Mouse (Mus musculus) cortical plate, adult 2 months (tissue): ENCODE data around the gene Mcl1. TPM values are rescaled to one million over a fixed set of nuclear protein-coding genes. Genes with fewer than 3 reads are reported as not detected.

Experiments used
- H3K27ac ChIP-seq: fragments of 200-500 bp; 2 replicates; pipeline ENCODE4 v1.5.1; 2012; ENCODE audit warnings: low read length, control low read depth, inconsistent platforms; ENCODE audit not compliant: insufficient read depth
- H3K4me1 ChIP-seq: fragments of 200-500 bp; 2 replicates; pipeline ENCODE4 v1.6.1; 2011; ENCODE audit warnings: low read length; ENCODE audit not compliant: control insufficient read depth, insufficient read depth
- H3K4me3 ChIP-seq: fragments of 200-500 bp; 2 replicates; pipeline ENCODE4 v1.5.1; 2011; ENCODE audit warnings: mild to moderate bottlenecking, low read length, control low read depth; ENCODE audit not compliant: insufficient read depth
- CTCF ChIP-seq: fragments of 200-500 bp; IDR thresholded peaks from 2 replicates; pipeline ENCODE4 v1.5.1; 2011; ENCODE audit warnings: mild to moderate bottlenecking, control low read depth, low read length; ENCODE audit not compliant: insufficient read depth; ENCODE audit errors: extremely low read depth
- POLR2A ChIP-seq: fragments of 200-500 bp; IDR thresholded peaks from 2 replicates; pipeline ENCODE4 v1.6.1; 2011; ENCODE audit warnings: mild to moderate bottlenecking, low read length, control low read depth; ENCODE audit not compliant: insufficient read depth; ENCODE audit errors: extremely low read depth
- polyA plus RNA-seq: library from polyadenylated mRNA; depleted of rRNA; stranded (reverse); fragments of >200 nt; gene quantifications from 2 replicates; pipeline ENCODE4 v1.2.3, GENCODE M21; 2012

Gene Mcl1
- polyA plus RNA-seq, 1 experiment = 39.5 TPM

- Histone ChIP-seq H3K27ac (no peak overlapping the region), H3K4me1 (no peaks in the 10 kb centered on the region), H3K4me3 (no peak overlapping the region)
- TF ChIP-seq POLR2A (no peak), CTCF (no peak)
These were observed 22.1 kb downstream of the Mcl1 start for GRCm38 (mm10) chr3:95680673-95681072.

DNA sequence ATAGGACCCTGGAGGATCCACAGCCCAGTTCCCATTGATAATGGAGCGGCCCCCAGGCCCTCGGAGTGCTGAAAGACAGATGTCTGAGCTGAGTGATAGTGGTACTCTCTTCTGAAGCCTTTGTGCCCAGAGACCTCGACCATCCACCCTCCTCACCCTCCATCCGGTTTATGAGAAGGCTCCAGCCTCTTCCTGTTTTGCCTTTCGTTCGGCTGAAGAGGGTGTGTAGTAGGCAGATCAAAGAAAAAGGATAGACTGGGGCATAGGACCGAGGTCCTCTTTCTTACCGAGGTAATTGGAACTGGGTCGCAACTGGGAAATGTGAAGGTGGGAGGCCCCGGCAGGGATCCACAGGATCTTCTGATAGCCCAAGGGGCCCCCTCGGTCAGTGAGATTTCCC is 22.8 kb downstream of the Mcl1 start:
- TF ChIP-seq POLR2A (no peak), CTCF (no peak)
- Histone ChIP-seq H3K4me1 (no peaks in the 10 kb centered on the region), H3K27ac (no peak overlapping the region), H3K4me3 (no peak overlapping the region)

GRCm38 (mm10) chr3:95682878-95683277 is 24.3 kb downstream of the Mcl1 start:
- Histone ChIP-seq H3K27ac (no peak overlapping the region), H3K4me1 (no peaks in the 10 kb centered on the region), H3K4me3 (no peak overlapping the region)
- TF ChIP-seq CTCF (no peak), POLR2A (no peak)

GRCm38 (mm10) chr3:95684846-95685245 is 26.3 kb downstream of the Mcl1 start:
- no peak overlapping the region for H3K4me3 ChIP-seq
- no peak overlapping the region for H3K27ac ChIP-seq
- TF ChIP-seq CTCF (no peak), POLR2A (no peak)
- H3K4me1 ChIP-seq = no peaks in the 10 kb centered on the region

GRCm38 (mm10) chr3:95685301-95685700 is 26.7 kb downstream of the Mcl1 start:
- Histone ChIP-seq H3K4me1 (no peaks in the 10 kb centered on the region), H3K4me3 (no peak overlapping the region), H3K27ac (no peak overlapping the region)
- no peak for TF ChIP-seq POLR2A
- no peak for TF ChIP-seq CTCF

GRCm38 (mm10) chr3:95685701-95686100 is 27.1 kb downstream of the Mcl1 start:
- Histone ChIP-seq H3K27ac (no peak overlapping the region), H3K4me3 (no peak overlapping the region), H3K4me1 (no peaks in the 10 kb centered on the region)
- TF ChIP-seq CTCF = no peak
- no peak for TF ChIP-seq POLR2A

GRCm38 (mm10) chr3:95686492-95687167 is 28.0 kb downstream of the Mcl1 start:
- H3K27ac ChIP-seq = no peak overlapping the region
- H3K4me3 ChIP-seq = peak overlapping the region; percentile 39; the same call in 1 of the 2 replicates
- no peaks in the 10 kb centered on the region for H3K4me1 ChIP-seq
- TF ChIP-seq POLR2A (no peak), CTCF (no peak)

- TF ChIP-seq POLR2A (no peak), CTCF (no peak)
- no peaks in the 10 kb centered on the region for H3K4me1 ChIP-seq
- no peak overlapping the region for H3K27ac ChIP-seq
- H3K4me3 ChIP-seq = peak overlapping the region; percentile 39
These were observed 28.6 kb downstream of the Mcl1 start for GRCm38 (mm10) chr3:95687168-95687523.

DNA sequence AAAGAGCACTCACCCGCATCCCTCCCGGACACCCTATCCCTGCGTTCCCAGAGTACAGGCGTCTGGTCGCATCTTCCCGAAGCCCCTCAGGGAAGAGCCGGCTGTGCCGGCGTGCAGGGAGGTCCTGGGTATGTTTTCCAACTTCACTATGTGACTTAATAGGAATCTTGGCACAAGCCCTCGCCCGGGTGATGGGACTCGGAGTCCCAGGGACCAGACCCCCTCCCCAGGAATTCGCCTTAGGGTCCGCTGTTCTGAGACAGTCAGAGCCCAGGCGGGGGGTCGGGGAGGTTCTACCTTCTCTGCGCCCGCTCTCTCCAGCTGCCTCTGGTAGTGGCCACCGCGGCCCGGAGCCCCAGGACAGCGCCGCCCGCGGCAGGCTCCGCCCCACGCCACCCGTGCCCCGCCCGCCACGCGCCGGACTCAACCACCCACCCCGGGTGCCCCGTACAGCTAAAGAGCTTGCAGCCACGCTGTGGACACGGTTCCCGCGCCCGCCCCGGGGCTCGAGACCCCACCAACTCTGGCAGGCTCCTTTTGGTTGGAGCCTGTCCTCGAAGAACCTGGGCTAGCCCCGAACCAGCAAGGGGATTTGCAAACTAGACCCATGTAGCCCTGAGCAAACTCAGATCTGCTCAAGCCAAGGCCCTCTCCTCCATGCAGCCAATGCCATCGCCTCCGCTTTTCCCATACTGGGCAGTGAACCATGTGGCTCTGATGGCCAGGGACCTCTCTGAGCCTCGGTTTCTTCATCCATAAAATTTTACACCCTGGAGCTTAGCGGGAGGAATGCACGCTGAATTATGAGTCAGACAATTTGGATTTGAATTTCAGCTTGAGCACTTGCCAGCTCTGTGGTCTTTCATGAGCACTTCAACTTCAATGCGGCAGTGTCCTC is 29.2 kb downstream of the Mcl1 start, which contains the start of gene Adamtsl4:
TSS of gene Adamtsl4 (minus strand) at position 394 of the 898 bp plus-strand sequence.
- Histone ChIP-seq H3K4me3 (peak within 1 kb of the TSS; percentile 39), H3K4me1 (no peaks in the 10 kb centered on the region), H3K27ac (no peak within 1 kb of the TSS)
- TF ChIP-seq CTCF (no peak), POLR2A (no peak)
